Mouse (Mus musculus): Measurements from ENCODE around the gene Ankrd7.
"Not testable (repeated sequence)": the region's sequence is repeated elsewhere in the genome, so short reads cannot be mapped to it uniquely, and the experiment has no call there.

Gene Ankrd7

GRCm38 (mm10) chr6:18866018-18866417, at the start of gene Ankrd7:
Ankrd7 (plus strand) TSS chr6:18866318.
- no peak for DNase-seq

DNA sequence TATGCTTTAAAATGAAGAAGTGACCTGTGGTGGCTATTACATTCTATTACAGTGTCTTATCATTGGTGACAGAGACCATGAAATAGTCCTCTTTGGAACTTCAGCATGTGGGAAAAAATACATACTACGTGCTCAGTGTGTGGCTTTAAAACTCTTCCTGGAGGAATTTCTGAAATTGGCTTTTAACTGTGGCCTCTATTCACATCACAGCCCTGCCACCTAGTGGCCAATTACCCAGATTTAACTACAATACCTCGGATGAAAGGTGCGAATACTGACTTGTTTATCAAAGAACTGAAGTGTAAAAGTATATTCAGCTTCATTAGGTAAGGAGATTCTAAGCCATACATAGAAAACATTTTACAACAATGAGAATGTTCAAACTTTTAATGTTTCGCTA, 46.8 kb upstream of the Ankrd7 start:
- peak; percentile 22 for DNase-seq

DNA sequence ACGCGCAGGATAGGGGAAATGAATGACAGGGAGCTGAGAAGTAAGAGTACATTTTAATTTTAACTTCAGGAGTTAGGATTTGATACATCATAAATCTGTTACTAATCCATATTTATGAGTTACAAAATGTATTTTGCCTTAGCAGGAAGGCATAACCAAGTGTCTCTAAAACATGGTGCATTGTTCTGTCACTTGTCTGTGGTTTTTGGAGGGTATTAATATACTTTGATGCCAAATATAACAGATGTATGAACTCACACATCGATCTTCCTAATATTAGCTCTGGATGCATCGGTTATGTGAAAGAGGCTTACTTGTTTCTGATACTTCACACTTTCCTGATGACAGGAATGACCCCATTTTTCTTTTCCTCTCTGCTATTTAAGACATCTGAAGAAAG, 45.9 kb upstream of the Ankrd7 start:
- no peak for DNase-seq

GRCm38 (mm10) chr6:18822812-18823211, 43.3 kb upstream of the Ankrd7 start:
- DNase-seq, result no peak

DNA sequence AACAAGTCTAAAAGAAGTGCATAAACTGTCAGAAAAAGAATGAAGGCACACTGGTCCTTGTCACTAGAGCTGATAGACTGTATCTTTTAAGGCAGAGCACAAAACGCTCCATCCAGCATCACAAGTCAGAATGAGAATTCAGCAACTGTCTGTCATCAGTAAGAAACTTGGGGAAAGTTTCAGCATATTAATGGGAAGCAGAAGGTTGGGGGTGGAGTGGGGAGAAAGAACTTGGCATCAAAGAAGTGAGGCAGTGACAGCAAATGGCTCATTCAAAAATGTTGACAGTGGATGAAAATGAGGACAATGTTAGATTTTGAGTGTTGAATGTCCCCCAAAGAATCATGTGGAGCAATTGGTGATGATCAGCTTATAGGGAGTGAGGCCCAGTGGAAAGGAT, 33.2 kb upstream of the Ankrd7 start:
- no peak for DNase-seq

DNA sequence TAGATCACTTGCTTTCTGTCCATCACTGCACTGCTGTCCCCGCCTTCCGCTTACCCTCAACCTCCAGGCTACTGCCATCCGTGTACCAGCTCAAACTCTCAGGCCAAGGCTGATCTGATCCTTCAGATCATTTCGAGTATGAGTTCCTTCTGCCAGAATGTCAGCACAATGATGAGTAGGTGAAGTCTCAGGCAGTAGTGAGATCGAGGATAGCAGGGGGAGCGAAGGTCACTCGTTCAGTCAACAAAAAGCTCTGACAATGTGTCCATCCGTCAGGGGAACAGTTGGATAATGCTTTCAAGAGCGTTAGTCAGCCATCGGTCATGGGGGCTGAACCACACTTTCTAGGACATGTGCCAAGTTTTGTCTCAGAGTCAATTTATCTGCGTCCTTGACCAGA, 21.6 kb upstream of the Ankrd7 start:
- DNase-seq, result not testable (repeated sequence)

- DNase-seq, result not testable (repeated sequence)
Measured at GRCm38 (mm10) chr6:18845571-18845970, 20.5 kb upstream of the Ankrd7 start.

- DNase-seq, result peak; percentile 97
Measured at GRCm38 (mm10) chr6:18848051-18848701, 17.9 kb upstream of the Ankrd7 start, which contains the start of gene Lsm8. Lsm8 (plus strand) TSS chr6:18848579.

DNA sequence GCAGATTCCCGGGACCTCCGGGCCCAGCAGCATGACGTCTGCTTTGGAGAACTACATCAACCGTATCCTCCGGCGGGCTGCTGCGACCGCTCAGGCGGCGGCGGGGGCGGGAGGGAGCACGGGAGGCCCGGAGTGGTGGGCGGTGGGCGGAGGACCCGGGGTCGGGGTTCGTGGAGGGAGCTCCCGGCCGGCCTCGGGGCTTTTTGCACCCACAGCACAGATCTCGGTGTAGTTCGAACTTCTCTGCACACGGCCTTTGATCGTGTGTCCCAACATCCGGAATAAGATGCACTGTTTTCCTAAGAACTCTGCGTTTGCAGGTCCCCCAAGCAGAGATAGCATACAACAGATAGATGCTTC, 17.4 kb upstream of the Ankrd7 start:
- no peak for DNase-seq

DNA sequence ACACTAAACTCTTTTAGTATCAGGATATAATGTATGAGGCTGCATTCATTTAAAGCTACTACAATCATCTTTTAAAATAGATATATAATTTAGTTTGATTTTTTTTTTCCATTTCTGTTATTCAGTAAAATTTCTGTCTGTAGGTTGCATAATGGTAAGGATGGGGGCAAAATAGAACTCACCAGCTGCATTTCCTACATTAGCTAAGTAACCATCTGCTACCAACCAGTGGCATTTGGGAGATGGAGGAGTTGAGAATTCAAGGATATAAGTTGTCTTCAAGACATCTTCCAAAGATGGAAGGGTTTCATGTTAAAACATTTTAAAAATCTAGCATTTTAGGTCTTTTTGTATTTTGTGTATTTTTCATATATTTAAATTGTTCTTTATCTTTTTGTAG, 10.8 kb upstream of the Ankrd7 start:
- no peak for DNase-seq

- no peak for DNase-seq
Measured at GRCm38 (mm10) chr6:18856487-18857078, 9.5 kb upstream of the Ankrd7 start.

DNA sequence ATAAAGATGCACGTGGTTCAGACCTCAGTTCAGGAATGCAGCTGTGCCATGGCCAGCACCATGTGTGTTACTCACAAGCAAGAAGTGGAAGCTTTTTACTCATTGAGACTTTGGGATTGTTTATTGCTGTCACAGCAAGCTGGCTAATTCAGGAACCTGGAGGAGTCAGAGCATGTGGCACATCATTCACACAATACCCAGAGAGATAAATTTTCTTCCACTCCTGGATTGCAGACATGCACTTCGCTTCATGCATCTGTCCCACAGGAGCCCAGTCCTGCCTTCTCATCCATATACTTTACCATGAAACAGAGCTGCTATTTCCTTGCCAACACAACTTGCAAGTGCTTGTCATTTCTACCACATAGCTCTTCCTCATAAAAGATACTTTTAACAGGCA, 22.9 kb downstream of the Ankrd7 start:
- no peak for DNase-seq

DNA sequence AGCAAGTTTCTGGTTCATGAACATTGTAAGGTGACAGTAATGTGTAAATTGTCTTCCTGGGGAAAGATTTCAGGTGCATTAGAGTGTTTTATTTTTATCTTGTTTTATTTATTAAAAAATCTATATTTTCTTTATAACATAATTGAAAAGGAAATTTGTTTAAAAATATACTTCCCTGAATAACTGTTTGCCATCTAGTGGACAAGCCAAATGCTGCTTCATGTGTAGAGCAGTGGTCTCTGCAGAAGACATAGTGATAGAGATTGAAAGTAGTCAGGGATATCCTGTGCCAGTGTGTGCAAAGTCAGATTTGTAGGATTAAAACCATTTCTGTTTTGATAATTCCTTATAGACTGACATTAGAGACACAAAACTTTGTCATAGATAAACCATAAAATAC, 28.0 kb downstream of the Ankrd7 start:
- DNase-seq, result no peak

- no peak for DNase-seq
Measured at GRCm38 (mm10) chr6:18907173-18907572, 41.1 kb downstream of the Ankrd7 start.

GRCm38 (mm10) chr6:18913179-18913578, 47.1 kb downstream of the Ankrd7 start:
- no peak for DNase-seq

DNA sequence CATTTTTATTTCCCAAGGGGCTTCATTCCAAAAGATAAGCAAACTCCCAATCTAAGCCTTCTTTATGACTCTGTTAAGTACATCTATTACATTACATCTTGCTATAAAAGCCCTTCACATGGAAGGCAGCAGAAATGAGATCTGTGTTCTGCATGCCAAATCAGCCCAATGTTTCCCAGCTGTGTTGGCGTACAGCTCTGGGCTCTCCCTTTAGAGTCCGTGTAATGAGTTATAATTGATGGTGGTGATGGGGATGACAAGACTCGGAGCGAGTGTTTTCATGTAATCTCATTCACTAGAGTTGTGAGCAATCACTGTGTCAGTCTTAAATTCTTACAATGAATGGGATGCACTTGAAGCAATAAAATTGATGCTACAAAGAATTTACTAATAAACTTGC, 49.9 kb downstream of the Ankrd7 start:
- DNase-seq, result no peak

DNA sequence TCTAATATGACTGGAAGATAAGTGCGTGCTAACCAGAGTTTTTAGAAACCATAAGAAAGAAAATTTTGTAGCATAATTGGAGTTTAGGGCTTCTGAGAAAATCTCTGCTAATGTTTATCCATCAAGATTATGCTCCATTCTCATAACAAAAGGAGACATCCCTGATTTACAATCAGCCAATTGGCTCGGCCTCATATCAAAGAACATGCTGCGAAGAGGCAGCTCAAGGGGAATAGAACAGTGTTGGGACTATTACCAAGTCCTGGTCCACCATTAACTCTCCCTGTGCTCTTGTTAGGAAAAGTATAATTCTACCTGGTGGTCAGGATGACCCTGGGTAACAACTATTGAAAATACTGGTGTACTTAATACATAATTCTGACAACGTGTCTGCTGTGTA, 50.4 kb downstream of the Ankrd7 start:
- DNase-seq, result no peak

Data from liver (tissue).